Mouse (Mus musculus): ENCODE measurements around the gene Lrrc8c.

The Lrrc8c gene

DNA sequence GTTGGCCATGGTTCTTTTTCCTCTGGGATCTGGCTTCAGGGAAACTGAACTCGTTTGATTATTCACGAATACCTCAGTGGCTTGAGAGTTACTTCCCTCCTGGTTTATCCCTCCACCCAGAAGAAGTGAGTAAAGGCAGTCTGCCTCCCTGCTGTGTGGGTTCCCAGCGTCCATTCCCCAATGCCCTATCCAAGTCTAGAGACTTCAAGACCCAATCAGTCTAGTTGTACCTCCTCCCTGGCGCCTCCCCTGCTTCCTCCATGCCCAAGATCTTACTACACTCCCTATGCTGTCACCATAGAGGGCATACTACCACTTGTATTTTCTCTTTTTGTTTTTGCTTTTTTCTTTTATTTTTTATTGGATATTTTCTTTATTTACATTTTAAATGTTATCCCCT is 80.1 kb downstream of the Lrrc8c start:
- no peak for DNase-seq (ENCODE audit: low read depth, low spot score)

- DNase-seq (ENCODE audit: low read depth, low spot score), result no peak
Observed at GRCm38 (mm10) chr5:105600998-105601397, 81.8 kb downstream of the Lrrc8c start.

DNA sequence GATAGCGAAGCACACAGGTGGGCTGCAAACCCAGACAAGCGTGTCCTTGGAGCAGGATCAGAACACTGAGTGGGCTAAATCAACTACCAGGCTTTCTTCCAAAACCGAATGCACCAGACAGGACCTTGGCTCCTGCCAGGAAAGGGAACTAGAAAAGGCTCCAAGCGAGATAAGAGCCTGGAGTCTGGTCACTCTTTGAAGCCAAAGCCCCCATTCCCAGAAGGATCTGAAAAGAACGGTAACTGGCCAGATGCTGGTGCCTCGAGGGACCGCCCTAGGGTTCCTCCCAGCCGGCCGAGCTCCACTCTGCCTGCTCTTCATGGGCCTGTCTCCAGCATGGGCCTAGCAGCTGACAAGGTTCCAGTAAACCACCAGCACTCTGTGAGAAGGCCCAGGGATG is 83.4 kb downstream of the Lrrc8c start:
- no peak for DNase-seq (ENCODE audit: low read depth, low spot score)

- DNase-seq (ENCODE audit: low read depth, low spot score), result no peak
Observed at GRCm38 (mm10) chr5:105605736-105606135, 86.5 kb downstream of the Lrrc8c start.

GRCm38 (mm10) chr5:105609683-105610082 is 90.5 kb downstream of the Lrrc8c start:
- no peak for DNase-seq (ENCODE audit: low read depth, low spot score)

DNA sequence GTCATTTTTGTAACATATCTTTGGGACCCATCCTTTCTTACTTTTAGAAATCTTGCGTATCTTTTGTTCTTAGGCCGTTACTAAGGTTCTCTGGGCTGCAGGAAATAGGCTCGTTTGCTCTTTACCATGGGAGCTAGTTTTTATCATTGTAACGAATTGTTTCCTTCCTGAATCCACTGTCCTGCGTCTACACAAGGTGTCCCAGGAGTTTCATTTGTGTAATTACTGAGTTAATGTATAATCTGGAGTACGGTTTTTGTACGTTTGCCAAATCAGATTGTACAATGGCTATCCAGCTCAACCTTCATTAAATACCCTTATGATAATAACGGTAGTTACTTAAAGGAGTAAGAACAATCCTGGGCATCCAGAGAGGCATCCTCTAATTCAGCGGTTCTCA is 93.8 kb downstream of the Lrrc8c start:
- DNase-seq (ENCODE audit: low read depth, low spot score), result no peak

DNA sequence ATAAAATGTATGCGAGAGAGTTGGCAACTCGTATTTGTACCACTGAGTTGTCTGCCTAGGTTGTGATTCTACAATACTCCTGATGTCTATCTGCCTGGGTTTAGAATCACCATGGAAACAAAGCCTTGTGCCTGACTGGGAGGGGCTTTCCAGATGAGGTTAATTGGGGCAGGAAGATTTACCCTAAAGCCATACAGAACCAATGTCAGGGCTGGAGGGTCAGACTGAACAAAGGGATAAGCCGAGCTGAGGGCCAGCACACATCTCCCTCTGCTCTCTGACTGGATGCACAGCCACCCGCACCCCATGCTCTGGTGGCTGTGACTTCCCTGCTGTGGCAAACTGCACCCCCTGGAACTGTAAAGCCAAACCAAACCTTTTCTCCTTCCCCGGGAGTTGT is 94.8 kb downstream of the Lrrc8c start:
- no peak for DNase-seq (ENCODE audit: low read depth, low spot score)

DNA sequence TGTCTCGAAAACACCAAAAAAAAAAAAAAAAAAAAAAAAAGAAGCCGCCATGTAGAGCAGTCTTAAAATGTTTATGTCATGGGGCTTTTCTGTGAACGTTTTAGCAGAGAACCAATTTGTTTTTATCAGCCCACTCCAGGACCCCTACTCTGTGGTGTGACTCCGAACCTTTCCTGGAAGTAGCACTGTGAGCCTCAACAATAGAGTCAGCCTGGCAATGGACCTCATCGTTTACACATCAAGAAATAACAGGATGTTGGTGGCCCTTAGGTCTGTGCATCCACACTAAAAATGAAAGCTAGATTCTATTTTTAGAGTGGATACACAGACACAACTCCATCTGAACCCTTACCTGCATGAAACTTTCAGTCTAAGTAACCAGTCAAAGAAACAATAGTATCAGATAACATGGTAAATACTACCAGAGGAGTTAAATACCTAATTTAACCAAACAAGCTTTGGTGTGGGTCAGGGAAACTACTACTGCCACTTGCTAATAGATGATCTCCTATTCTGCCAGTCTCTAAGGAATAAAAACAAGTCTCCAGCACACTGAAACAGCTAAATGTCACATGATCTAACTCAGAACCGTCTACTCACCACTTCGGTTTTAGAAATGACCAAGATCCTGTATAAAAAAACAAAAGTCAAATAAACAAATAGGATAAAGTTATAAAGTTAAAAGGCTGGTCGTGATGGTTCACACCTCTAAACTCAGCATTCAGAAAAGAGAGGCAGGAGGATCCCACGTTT is 95.7 kb downstream of the Lrrc8c start:
- no peak for DNase-seq (ENCODE audit: low read depth, low spot score)

DNA sequence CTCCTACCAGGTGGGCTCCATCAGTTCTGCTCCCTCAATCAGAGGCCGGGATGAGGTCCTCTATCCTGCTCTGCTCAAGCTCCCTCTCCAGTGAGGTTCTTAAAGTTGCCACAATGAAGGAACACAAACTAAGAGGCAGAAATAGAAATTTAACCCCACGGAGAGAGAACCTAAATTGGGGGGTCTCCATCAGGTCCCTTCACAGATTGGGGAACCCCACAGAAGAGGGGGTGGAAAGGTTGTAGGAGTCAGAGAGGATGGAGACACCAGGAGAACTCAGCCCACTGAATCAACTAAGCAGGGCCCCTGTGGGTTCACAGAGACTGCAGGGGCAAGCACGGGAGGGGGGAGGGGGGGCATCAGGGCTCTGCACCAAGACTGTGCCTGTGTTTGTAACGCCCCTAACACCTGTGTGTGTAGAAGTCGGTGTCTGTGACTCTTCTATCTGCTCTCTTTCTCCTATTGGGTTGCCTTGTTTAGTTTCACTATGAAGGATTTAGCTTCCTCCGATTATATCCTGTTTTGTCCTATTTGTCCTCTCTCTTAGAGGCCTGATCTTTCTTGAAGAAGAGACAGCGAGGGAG is 96.8 kb downstream of the Lrrc8c start:
- no peak for DNase-seq (ENCODE audit: low read depth, low spot score)

DNA sequence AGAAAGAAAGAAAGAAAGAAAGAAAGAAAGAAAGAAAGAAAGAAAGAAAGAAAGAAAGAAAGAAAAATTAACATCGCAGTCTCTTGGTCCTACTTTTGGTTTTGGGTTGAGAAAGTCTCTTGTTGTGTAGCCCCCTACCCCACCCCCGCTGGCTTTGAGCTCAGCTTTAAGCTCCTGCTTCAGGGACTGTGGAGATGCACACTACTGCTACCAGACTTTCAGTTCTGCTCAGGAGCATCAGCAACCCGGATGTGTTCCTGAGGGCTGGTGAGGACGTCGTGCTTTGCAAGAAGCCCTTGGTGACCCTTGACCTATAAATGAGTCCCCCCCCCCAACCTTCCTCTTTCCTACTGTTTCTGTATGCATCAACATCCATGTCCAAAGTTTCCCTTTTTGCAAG is 97.3 kb downstream of the Lrrc8c start:
- DNase-seq (ENCODE audit: low read depth, low spot score), result no peak

DNA sequence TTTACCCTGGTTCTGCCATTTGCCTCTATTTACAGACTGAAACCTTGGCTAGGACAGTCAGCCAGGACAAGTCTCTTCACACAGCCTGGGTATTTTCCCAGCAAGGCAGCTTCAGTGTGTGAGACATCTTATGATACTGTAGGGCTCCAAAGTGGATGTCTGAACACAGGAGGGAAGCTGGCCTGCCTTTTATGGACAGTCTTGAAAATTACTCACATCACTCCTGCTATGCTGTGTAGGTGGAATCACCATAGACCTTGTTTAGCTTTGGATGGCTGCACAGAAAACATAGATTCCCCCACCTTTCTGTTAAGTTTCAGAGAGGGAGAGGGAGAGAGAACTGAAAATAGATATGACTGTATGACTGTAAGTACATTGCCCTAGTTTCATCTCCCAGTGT is 99.3 kb downstream of the Lrrc8c start:
- DNase-seq (ENCODE audit: low read depth, low spot score), result no peak

GRCm38 (mm10) chr5:105619666-105620065 is 100.5 kb downstream of the Lrrc8c start:
- no peak for DNase-seq (ENCODE audit: low read depth, low spot score)

DNA sequence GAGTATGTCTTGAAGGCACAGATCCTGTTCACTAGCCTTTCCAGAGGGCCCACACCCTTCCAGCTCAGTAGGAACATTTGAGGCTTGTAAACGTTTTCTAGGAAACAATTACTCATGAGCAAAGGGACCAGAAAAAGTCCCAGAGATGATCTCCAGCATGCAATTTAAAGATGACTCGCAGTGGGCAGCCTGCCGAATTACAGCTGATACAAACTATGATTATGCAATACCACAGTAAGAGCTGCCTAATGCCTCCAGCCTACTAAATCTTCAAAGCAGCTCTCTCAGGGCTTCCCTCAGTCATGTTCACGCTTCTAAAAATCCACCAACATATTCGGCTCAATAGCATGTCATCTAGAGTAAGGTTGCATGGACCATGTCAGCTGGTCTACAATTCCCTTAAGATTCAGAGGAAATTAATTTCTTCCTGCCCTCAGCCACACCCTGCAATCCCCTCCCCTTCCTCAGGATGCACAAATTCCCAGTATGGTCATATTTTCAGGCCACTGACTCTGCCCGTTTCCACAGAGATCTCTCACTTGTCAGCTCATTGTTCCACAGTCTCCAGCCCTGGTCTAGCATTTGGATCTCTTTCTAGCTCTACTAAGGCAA is 101.4 kb downstream of the Lrrc8c start:
- no peak for DNase-seq (ENCODE audit: low read depth, low spot score)

DNA sequence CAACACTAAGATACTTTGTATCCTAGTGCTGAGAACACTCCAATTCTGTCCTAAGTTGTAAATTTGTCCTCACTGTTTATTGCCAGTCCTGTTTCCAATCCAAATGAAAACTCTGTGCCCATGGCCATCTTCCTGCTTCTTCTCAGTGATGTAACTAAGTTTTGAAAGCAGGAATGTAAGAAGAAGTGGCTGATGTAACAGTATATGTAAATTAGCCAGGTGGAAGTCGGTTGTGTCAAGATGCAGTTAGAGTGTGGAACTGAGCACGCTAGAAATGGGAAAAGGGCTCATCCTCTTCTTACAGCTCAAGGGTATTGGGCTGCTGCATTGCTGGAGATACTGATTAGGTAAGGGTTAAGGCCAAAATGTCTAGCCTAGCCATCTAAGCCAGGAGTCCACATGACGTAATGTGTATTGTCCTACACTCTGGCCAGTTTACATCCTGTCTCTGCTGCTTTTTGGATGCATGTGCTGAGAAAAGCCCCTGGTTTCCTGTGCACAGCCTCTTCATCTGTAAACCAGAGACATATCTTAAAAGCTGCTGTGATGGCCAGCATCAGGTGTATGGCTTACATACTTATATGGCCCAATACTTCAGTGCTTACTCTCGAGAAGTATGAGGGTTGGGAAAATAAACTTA is 104.0 kb downstream of the Lrrc8c start:
- no peak for DNase-seq (ENCODE audit: low read depth, low spot score)

DNA sequence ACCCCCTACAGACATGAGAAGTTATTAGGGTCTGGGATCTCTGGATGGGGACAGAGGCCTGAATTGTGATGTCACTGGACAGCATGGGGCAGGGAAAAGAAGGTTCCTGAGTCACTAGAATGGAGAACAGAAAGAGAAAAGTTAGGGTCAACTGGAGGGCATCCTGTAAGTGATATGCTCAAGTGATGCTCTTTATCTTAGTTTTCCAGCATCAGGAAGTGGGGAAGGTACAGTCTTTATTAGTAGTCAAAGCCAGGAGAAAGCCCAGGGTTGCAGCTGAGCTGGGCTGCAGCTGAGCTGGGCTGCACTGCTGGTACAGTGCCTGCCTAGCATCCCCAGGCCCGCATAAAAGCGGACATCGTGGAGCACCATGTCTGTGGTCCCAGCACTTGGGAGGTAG is 105.1 kb downstream of the Lrrc8c start:
- DNase-seq (ENCODE audit: low read depth, low spot score), result no peak

- DNase-seq (ENCODE audit: low read depth, low spot score), result no peak
Observed at GRCm38 (mm10) chr5:105625504-105626150, 106.4 kb downstream of the Lrrc8c start.

DNA sequence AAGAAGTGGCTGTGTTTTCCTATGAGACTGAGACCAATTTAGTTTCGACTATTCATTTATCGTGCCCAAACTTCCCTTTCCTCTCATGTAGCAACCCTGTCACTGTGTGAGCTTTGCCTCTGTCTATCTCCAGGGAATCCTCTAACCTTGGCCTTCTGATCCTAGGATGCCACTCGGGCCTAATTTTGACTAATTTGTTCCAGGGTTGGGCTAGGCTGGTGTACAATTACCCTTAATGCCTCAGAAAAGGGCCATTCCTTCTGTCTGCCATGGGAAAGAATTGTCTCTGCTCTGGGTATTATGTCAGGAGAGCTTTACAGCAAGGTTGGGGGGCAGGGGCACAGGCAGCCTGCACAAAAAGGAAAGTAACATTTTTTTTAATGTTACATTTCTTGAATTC is 107.2 kb downstream of the Lrrc8c start:
- DNase-seq (ENCODE audit: low read depth, low spot score), result no peak

DNA sequence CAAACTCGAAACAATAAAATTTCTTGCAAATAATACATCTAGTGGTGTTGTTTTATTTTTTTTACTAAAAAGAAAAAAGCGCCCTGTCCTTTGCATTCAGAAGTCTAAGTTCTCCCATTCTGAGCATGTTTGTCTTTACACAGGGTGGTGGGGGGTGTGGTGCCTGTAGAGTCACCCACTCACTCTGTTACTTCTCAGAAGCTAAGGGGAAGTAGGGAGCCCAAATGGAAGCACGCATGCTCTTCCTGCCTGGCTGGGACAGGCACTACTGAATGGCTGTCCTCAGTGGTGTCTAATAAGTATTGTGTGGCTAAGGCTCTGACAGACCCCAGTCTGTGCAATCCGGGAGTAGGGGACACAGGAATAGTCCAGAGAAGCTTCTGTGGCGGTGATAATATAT is 107.9 kb downstream of the Lrrc8c start:
- no peak for DNase-seq (ENCODE audit: low read depth, low spot score)

DNA sequence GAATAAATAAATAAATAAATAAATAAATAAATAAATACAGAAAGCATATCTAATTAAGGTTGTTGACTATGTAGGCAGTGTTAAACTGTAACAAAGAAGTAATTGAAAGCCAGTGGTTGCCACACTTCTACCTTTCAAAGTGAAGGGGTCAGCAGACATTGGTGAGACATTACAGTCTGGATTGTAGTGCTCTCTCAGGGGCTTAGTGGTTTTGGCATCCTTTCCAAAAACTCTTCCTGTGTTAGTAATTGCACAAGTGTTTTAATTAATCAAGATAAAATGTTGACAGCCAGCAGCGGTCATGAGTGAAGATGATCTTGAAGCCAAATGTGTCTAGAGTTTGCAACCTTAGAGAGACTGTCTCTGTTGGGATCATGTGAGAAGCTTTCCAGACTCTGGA is 110.8 kb downstream of the Lrrc8c start:
- no peak for DNase-seq (ENCODE audit: low read depth, low spot score)

GRCm38 (mm10) chr5:105632066-105632465 is 112.9 kb downstream of the Lrrc8c start:
- DNase-seq (ENCODE audit: low read depth, low spot score), result no peak

GRCm38 (mm10) chr5:105635576-105635975 is 116.4 kb downstream of the Lrrc8c start:
- DNase-seq (ENCODE audit: low read depth, low spot score), result no peak

DNA sequence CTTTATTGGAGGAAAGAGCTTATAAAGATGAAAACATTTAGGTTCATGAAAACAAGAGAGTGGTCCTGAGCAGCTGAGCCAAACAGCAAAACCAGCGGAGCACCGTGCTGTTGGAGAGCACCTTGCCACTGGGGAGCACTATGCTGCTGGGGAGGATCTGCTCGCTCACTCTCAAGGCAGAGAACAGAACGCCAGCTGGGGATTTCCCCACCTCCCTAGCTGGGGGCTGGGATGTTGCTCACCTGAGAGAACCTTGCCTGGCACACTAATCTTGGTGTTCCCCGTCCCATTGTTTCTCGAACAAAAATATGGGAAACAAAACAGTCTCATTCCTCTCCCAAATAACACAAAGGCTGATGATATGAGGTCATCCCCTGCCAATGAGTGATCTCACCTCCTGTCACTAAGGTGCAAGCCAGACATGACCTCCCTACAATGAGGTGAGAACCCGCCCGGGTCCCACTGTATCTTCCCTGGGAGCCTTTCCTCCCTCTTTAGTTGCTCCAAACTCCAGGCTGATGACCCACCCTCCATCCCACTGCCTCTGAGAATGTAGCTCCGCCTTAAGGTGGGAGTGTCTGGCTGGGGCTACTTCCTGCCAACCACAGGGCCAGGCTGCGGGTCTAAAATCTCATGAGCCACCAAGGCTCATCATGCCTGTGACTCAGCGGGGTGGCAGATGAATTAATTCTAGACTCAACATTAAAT is 117.5 kb downstream of the Lrrc8c start:
- DNase-seq (ENCODE audit: low read depth, low spot score), result no peak
